Mouse (Mus musculus): ENCODE measurements at regions not wholly inside any gene's neighbourhood (a gene's known extent, or its start where the extent isn't known, plus 50 kb on each side); places are given as distances from the start of the nearest gene placed in this dataset.

GRCm38 (mm10) chr5:118458727-118459390 lies 101.6 kb upstream of the Med13l start:
- peak; percentile 56 for DNase-seq (ENCODE audit: low read depth, low spot score)

DNA sequence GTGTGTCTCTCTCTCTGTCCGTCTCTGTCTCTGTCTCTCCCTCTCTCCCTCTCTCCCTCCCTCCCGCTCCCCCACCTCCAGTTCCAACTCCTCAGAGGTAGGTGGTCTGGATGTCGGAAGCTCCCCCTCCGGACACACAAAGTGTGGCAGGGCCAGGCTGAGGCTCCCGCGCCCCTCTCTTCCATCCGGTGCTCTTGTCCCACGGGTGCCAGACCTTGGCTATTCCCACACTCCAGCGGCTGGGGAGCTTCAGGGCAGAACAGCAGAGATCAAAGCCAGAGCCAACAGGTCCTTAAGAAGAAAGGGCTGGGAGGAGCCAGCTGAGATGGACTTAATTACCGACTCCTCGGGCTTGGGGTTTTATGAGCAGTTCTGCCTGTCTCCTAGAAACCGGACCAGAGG lies 101.1 kb upstream of the Med13l start:
- DNase-seq (ENCODE audit: low read depth, low spot score): peak; percentile 87

DNA sequence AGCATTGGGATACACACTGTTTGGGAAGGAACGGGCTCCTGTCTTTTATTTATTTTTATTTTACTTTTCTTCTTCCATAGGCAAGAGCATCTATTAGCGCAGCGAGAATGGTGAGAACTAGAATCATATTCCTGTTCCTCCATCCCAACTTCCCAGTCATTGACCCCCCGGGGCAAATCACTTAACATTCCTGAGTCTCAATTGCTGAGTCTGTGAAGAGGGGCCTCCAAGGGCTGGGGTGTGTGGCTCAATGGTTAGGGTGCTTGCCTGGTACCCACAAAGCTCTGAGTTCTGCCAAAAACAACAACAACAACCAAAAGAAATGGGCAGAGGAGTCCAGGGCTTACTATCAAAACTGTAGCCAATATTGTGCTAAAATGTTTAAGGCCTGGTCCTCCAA lies 98.5 kb upstream of the Med13l start:
- DNase-seq (ENCODE audit: low read depth, low spot score): no peak

GRCm38 (mm10) chr5:118464931-118465801 lies 95.3 kb upstream of the Med13l start:
- peak; percentile 63 for DNase-seq (ENCODE audit: low read depth, low spot score)

DNA sequence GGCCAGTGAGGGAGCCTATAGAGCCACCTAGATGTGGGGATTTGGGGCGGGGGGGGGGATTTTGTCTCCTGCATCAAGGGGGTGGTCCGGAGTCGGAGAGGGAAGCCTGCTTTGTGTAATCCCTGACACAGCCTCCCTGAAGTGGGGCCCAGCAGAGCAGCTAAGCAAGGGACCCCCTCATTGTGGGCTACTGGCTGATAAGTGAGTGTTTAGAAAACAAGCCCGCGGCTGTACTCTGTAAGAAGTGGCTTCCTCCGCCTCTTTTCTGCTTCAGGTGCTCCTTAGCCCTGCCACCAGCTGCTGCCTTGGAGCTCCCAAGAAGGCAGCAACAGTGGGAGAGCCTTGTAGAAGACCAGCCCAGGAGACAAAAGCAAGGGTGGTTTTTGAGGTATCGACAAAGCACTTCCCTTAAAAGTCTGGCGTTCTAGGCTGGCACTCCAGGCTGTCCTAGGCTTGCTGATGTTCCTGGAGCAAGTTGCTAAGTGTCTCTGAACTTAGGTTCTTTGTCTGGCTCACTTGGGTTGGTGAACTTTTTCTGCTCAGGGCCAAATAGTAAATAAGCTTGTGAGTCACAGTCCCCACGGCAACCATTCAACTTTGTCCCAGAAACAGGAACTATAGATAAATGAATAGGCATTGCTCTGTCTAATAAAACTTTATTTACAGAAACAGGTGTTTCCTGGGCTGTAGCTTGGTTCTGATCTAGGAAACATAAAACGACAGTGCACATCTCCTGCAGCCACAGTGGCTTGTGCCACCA lies 94.3 kb upstream of the Med13l start:
- no peak for DNase-seq (ENCODE audit: low read depth, low spot score)

DNA sequence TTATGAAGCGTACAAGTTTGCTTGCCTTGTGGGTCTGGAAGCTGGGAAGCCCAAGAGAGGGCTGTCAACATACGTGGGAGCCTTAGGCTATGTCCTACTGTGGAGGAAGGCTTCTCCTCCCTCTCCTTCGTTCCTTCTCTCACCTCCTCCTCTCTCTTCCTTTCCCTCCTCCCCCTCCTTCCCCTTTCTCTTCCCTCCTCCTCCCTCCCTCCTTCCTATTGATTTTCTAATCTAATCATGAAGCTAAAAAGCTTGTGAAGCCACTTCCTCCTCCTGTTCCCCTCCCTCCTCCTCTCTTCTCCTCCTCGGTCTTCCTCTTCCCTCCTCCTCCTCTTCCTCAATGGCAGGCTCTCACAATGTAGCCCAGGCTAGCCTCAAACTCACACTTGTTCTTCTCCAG lies 91.7 kb upstream of the Med13l start:
- DNase-seq (ENCODE audit: low read depth, low spot score): no peak

- no peak for DNase-seq (ENCODE audit: low read depth, low spot score)
Observed at GRCm38 (mm10) chr5:118471569-118471968, 88.9 kb upstream of the Med13l start.

DNA sequence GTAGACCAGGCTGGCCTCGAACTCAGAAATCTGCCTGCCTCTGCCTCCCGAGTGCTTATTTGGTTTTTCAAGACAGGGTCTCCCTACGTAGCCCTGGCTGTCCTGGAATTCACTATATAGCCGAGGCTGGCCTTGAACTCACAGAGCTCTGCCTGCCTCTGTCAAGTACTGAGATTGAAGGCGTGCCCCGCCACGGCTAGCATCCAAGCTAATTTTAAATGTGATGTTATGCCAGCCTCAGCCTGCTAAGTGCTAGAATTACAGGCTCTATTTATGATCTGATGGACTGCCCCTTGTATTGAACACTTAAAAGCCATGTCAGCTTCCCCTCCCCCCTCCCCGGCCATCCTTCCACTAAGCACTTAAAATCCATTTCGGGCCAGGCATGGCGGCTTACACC lies 88.2 kb upstream of the Med13l start:
- DNase-seq (ENCODE audit: low read depth, low spot score): no peak

DNA sequence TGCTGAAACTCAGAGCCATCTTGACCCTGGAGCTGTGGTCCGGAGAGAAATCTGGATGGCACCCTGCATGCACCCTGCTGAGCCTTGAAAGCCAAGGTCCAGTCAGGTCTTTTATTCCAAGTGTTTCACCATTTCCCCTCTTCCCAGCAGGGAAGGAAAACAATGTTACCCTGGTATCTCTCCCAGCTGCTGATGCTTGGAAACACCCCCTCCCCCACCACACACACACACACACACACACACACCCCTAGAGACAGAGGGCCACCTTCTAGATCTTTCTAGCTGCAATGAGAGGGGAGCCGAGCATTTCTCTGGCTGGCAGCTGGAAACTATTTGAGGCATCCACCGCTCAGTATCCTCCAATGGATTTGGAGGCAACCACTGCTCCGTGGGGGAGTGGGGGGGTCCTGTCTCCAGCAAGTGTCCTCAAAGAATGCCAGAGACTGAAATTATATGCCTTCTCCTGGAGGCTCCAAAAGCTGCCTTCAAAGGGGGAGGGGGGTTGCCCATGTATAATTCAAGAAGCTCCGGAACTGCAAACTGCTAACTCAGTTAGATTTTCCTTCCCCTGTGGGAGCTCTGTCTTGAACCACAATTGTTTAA lies 87.2 kb upstream of the Med13l start:
- DNase-seq (ENCODE audit: low read depth, low spot score): peak; percentile 66

GRCm38 (mm10) chr5:118476597-118476996 lies 83.9 kb upstream of the Med13l start:
- no peak for DNase-seq (ENCODE audit: low read depth, low spot score)

- DNase-seq (ENCODE audit: low read depth, low spot score): no peak
Observed at GRCm38 (mm10) chr5:118477131-118478119, 83.1 kb upstream of the Med13l start.

DNA sequence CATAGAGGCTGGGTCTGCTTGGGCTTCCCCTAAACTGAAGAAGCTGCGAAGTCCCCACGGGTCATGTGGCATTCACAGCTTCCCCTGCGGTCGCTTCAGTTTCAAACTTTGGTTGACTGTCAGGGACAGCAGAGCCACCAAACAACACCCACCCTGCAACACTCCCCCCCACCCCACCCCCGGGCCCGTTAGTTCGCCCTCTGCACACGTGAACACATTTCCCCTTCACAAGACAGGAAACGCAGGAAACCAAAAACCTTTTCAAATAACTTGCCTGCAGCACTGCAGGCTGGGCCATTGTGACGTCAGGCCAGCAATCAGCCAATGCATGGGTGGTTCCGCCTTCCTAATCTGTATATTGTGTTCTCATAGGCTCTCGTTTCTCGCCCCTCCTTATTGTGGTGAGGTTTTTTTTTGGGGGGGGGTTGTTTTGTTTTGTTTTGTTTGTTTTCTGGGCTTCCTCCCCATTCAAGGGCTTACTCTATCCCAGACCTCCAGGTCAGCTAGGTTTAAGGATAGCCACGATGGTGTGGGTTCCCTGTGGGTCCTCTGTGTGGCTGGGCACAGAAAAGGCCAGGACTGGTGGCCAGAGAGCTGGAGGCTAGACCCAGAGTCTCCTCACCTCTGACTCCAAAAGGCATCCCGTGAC lies 82.2 kb upstream of the Med13l start:
- peak; percentile 87 for DNase-seq (ENCODE audit: low read depth, low spot score)

- no peak for DNase-seq (ENCODE audit: low read depth, low spot score)
Observed at GRCm38 (mm10) chr5:118480000-118480399, 80.5 kb upstream of the Med13l start.

GRCm38 (mm10) chr5:118480965-118481793 lies 79.3 kb upstream of the Med13l start:
- DNase-seq (ENCODE audit: low read depth, low spot score): peak; percentile 94

DNA sequence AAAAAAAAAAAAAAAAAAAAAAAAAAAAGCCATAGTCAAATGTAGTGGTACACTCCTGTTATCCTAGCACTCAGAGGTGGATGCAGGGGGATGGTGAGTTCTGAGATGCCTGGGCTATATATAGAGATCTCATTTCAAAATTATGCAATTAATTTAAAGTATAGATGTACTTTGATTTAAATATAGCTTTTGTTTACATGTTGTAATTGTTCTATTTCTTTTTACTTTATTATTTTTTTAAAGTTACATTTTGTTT lies 78.8 kb upstream of the Med13l start:
- DNase-seq (ENCODE audit: low read depth, low spot score): no peak

GRCm38 (mm10) chr5:118482598-118482997 lies 77.9 kb upstream of the Med13l start:
- no peak for DNase-seq (ENCODE audit: low read depth, low spot score)

DNA sequence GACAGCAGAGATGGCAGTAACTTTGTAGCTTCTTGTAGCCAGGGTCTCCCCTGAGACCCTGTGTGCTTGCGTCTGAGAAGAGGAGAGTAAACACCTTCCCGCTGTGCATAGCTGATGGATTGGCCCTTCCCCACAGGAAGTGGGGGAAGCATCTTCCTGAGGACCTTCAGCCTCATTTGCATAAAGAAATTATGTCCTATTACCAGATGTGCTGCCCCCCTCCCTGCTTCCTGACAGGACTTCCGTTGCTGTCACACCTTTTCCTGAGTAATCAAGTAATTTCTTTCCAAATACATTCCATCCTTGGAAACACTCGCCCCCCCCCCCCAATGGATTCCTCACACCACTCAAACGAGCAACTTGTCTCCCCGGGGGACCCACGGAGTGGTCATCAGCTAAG lies 77.5 kb upstream of the Med13l start:
- no peak for DNase-seq (ENCODE audit: low read depth, low spot score)

- peak; percentile 88 for DNase-seq (ENCODE audit: low read depth, low spot score)
Observed at GRCm38 (mm10) chr5:118483532-118483931, 76.9 kb upstream of the Med13l start.

DNA sequence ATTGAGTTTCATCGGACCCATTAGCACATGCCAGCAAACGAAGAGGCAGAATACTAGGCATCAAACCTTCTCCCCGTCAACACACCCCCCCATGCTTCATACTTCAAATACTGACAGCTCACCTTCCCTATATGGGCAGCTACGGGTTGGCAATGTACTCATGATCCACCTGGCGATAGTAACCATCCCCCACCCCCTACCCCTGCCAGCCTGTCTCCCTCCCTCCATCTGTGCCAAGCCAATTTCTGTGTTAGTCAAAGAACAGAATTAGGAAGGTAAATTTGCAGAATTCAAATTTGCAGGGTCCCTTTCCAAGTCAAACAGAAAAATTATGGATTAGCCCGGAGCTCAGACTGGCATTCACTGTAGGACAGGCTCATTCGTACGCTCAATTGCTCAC lies 75.3 kb upstream of the Med13l start:
- DNase-seq (ENCODE audit: low read depth, low spot score): no peak

GRCm38 (mm10) chr5:118492522-118492921 lies 68.0 kb upstream of the Med13l start:
- DNase-seq (ENCODE audit: low read depth, low spot score): peak; percentile 65
